In genomic region chr14:8952853-8953397, GRCm38 (mm10) we compare ENCODE assay signal across 13 mouse cellular contexts.
DNase-seq lines count a peak whose midpoint lies in the region; ATAC-seq and TF ChIP-seq lines count a peak whose summit lies in the region.
"Had no signal": no experiment of that assay in that cellular context is flagged by ENCODE, and none has a peak within 500 bp of the region (broad histone marks: within the 10 kb centered on the region; RNA-seq: fewer than 3 reads in every experiment).

No protein-coding gene starts in this region.

- WGBS in limb, embryonic 12.5 days: 49% methylated on average over 6 of the region's 6 CpGs
- 68% methylated on average over 6 of the region's 6 CpGs for WGBS in limb, embryonic 10.5 days
- WGBS in heart, embryonic 10.5 days: 35% methylated on average over 6 of the region's 6 CpGs
- 43% methylated on average over 6 of the region's 6 CpGs for WGBS in hindbrain, embryonic 16.5 days
- 78% methylated on average over 6 of the region's 6 CpGs for WGBS in thymus, adult 2 months
- 57% methylated on average over 6 of the region's 6 CpGs for WGBS in hindbrain, embryonic 10.5 days

- ATAC-seq in limb, embryonic 12.5 days (ENCODE audit: insufficient number of reproducible peaks, insufficient read depth, low FRiP score, low TSS enrichment, low read depth): peak; percentile 47; the same call in 1 of the 2 replicates
- ATAC-seq in hindbrain, embryonic 16.5 days: no peak
- ATAC-seq: forebrain, embryonic 14.5 days had no signal

- H3K36me3 ChIP-seq in limb, embryonic 12.5 days: no peaks in the 10 kb centered on the region
- H3K36me3 ChIP-seq in limb, embryonic 10.5 days: no peaks in the 10 kb centered on the region
- no peaks in the 10 kb centered on the region for H3K36me3 ChIP-seq in heart, embryonic 10.5 days
- H3K36me3 ChIP-seq in hindbrain, embryonic 16.5 days (ENCODE audit: control insufficient read depth, insufficient read depth, low read length): no peaks in the 10 kb centered on the region
- no peaks in the 10 kb centered on the region for H3K36me3 ChIP-seq in thymus, adult 2 months (ENCODE audit: control insufficient read depth, insufficient read depth, low read length)
- no peaks in the 10 kb centered on the region for H3K36me3 ChIP-seq in hindbrain, embryonic 10.5 days

- no peak for TF ChIP-seq CTCF in thymus, adult 2 months (IDR thresholded peaks at IDR 0.05; ENCODE audit: borderline replicate concordance, control insufficient read depth, extremely low read depth, insufficient read depth, low read length, poor library complexity)

- 0 out of 2 replicates have a peak, but pooled peaks cover 4% of the 10 kb centered on the region for H3K4me1 ChIP-seq in limb, embryonic 12.5 days (replicated peaks)
- H3K4me1 ChIP-seq in limb, embryonic 10.5 days: no peaks in the 10 kb centered on the region
- peaks cover 4% of the 10 kb centered on the region; the same call in 1 of the 2 replicates for H3K4me1 ChIP-seq in heart, embryonic 10.5 days
- H3K4me1 ChIP-seq in hindbrain, embryonic 16.5 days (ENCODE audit: control insufficient read depth, insufficient read depth, low read depth, low read length): no peaks in the 10 kb centered on the region
- no peaks in the 10 kb centered on the region for H3K4me1 ChIP-seq in thymus, adult 2 months (replicated peaks; ENCODE audit: control insufficient read depth, insufficient read depth, low read length)
- H3K4me1 ChIP-seq in hindbrain, embryonic 10.5 days (replicated peaks): no peaks in the 10 kb centered on the region

- no peaks in the 10 kb centered on the region for H3K27me3 ChIP-seq in limb, embryonic 12.5 days
- H3K27me3 ChIP-seq in limb, embryonic 10.5 days (ENCODE audit: low read depth, poor library complexity, severe bottlenecking): no peaks in the 10 kb centered on the region
- no peaks in the 10 kb centered on the region for H3K27me3 ChIP-seq in heart, embryonic 10.5 days (ENCODE audit: insufficient read depth, poor library complexity, severe bottlenecking)
- H3K27me3 ChIP-seq in hindbrain, embryonic 16.5 days (replicated peaks; ENCODE audit: control insufficient read depth, insufficient read depth, low read length): no peaks in the 10 kb centered on the region
- H3K27me3 ChIP-seq in thymus, adult 2 months (ENCODE audit: control insufficient read depth, insufficient read depth, low read length): no peaks in the 10 kb centered on the region
- H3K27me3 ChIP-seq in hindbrain, embryonic 10.5 days (ENCODE audit: insufficient read depth, poor library complexity, severe bottlenecking): no peaks in the 10 kb centered on the region

- TF ChIP-seq POLR2A in thymus, adult 2 months (IDR thresholded peaks at IDR 0.05; ENCODE audit: control insufficient read depth, extremely low read depth, insufficient read depth, low read length, poor library complexity): no peak

- H3K9ac ChIP-seq in limb, embryonic 12.5 days (replicated peaks): no peak overlapping the region
- no peak overlapping the region for H3K9ac ChIP-seq in hindbrain, embryonic 16.5 days (ENCODE audit: low read depth, low read length)
- H3K9ac ChIP-seq: hindbrain, embryonic 14.5 days had no signal

- no peak for DNase-seq in limb, embryonic 10.5 days (ENCODE audit: low spot score)
- no peak for DNase-seq in heart, embryonic 10.5 days (ENCODE audit: low spot score)
- peak; percentile 75 for DNase-seq in heart, postnatal 4 days
- DNase-seq in thymus, adult 2 months: no peak
- DNase-seq in hindbrain, embryonic 10.5 days (ENCODE audit: low spot score): no peak
- no peak for DNase-seq in urinary bladder, postnatal 4 days (ENCODE audit: low spot score in 2 of 2)
- DNase-seq: gastrocnemius, adult 2 months; kidney, adult 8-10 months; thymus, postnatal 14 days had no signal

- no peaks in the 10 kb centered on the region for H3K9me3 ChIP-seq in limb, embryonic 12.5 days
- no peaks in the 10 kb centered on the region for H3K9me3 ChIP-seq in limb, embryonic 10.5 days (replicated peaks)
- no peaks in the 10 kb centered on the region for H3K9me3 ChIP-seq in heart, embryonic 10.5 days
- no peaks in the 10 kb centered on the region for H3K9me3 ChIP-seq in hindbrain, embryonic 16.5 days (ENCODE audit: control insufficient read depth, low read length)
- no peaks in the 10 kb centered on the region for H3K9me3 ChIP-seq in hindbrain, embryonic 10.5 days

- no peak overlapping the region for H3K4me2 ChIP-seq in limb, embryonic 12.5 days
- H3K4me2 ChIP-seq in hindbrain, embryonic 16.5 days (ENCODE audit: low read length): no peak overlapping the region
- H3K4me2 ChIP-seq: hindbrain, embryonic 14.5 days had no signal

- H3K4me3 ChIP-seq in limb, embryonic 12.5 days (replicated peaks): no peak overlapping the region
- H3K4me3 ChIP-seq in limb, embryonic 10.5 days: no peak overlapping the region
- H3K4me3 ChIP-seq in heart, embryonic 10.5 days: no peak overlapping the region
- no peak overlapping the region for H3K4me3 ChIP-seq in hindbrain, embryonic 16.5 days (ENCODE audit: low read length)
- no peak overlapping the region for H3K4me3 ChIP-seq in thymus, adult 2 months (ENCODE audit: control insufficient read depth, insufficient read depth, low read length)
- H3K4me3 ChIP-seq in hindbrain, embryonic 10.5 days: no peak overlapping the region
- H3K4me3 ChIP-seq: gastrocnemius, adult 2 months had no signal

- no peak overlapping the region for H3K27ac ChIP-seq in limb, embryonic 12.5 days
- no peak overlapping the region for H3K27ac ChIP-seq in limb, embryonic 10.5 days
- H3K27ac ChIP-seq in heart, embryonic 10.5 days: peak overlapping the region; percentile 6; the same call in 1 of the 2 replicates
- H3K27ac ChIP-seq in hindbrain, embryonic 16.5 days (ENCODE audit: low read depth, low read length): no peak overlapping the region
- H3K27ac ChIP-seq in thymus, adult 2 months (ENCODE audit: control insufficient read depth, insufficient read depth, low read length): no peak overlapping the region
- no peak overlapping the region for H3K27ac ChIP-seq in hindbrain, embryonic 10.5 days
- H3K27ac ChIP-seq: gastrocnemius, adult 2 months; hindbrain, embryonic 14.5 days had no signal
